Mouse (Mus musculus): Measurements from ENCODE around the gene Cmtm5.
"Not testable (repeated sequence)": the region's sequence is repeated elsewhere in the genome, so short reads cannot be mapped to it uniquely, and the experiment has no call there.

DNA sequence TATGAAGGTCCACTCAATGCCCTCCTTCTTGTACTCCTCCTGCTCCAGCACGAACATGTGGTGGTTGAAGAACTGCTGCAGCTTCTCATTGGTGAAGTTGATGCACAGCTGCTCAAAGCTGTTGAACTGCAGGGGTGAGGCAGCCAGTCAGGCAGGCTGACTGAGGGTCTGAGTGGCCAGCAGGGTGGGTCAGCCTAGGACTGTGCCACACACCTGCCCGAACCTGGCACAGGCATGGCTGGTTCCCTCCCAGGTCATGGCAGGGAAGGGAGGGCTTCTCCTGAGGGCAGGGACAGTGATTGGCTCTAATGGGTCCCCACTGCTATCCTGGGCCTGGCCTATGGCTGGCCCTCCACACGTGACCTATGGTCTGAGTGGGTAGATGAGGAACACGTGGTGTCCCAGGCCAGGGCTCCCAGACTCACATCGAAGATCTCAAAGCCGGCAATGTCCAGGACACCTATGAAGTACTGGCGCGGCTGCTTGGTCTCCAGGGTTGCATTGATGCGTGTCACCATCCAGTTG lies 52.4 kb downstream of the Cmtm5 start:
- peak; percentile 29; the same call in 1 of the 2 replicates for TF ChIP-seq EP300 (IDR thresholded peaks at IDR 0.05; ENCODE audit: low read depth)
- not testable (repeated sequence) for TF ChIP-seq CTCF (IDR thresholded peaks at IDR 0.05; ENCODE audit: low read depth)
